Mouse (Mus musculus) layer of hippocampus, adult 18-20 months (tissue): ENCODE results near the gene Fhit. TPM values are rescaled to one million over a fixed set of nuclear protein-coding genes. Genes with fewer than 3 reads are reported as not detected.

ENCODE experiments used
- DNase-seq, 2 experiments: peaks; one replicate each; pipeline ENCODE4 v3.0.0; 2022; ENCODE audit warnings: low spot score in 2 of 2
- total RNA-seq, 2 experiments: library from RNA; stranded (reverse); gene quantifications; 2 replicates each; pipeline ENCODE4 v1.2.3; 2021

Gene Fhit
- total RNA-seq, 2 experiments from 2014 or later: 4.0 to 5.5 TPM

DNA sequence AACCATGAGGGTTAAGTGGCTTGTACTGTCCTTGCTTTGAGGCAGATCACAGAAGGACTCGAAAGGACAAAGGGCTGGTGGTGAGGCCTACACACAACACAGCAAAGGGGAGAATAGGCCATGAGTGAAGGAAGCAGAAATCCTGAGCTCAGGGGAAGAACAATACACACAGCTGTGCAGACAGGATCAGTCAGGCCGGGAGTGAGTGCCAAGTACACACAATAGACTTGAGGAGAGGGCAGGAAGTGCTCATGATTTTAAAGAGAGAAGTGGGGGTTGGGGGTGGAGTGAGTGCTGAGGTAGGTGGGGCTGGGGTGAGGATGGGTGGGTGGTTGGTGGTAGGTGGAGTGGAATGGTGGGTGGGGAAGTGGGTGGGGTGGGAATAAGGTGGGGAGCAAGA lies 635.0 kb downstream of the Fhit start:
- DNase-seq: no peak

DNA sequence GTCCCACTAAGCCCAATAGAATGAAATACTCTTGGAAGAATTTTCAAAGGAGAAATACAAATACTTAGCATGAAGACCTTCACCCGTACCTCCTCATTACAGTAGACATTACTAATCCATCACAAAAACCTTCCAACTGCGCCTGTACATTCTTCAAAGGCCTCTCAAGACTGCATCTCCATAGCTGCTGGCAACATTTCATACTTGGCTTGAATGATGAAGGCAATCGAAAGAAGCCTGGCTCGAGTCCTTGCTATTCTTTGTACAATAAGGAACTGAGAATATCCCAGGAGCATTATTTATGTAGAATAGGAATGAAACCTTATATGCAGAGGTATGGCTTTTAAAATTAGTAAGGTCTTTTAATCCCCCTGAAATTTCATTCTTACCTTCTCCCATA lies 636.0 kb downstream of the Fhit start:
- no peak for DNase-seq

DNA sequence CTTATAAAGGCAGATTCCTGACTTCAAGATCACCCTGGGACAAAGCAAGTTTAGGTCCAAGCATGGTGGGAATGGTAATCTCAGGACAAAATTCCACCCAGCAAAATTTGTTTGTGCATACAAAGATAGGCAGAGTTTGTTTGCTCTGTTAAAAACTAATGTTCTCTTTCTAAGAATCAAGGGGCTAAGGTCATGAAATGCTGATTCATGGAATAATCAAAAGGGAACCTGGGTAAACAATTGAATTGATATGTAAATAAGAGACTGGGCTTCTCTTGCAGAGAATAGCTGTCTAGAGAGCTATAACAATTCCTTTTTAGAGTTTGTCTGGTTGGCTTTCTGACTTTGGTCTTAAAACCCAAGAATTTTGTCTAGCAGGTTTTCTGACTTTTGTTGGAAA lies 647.8 kb downstream of the Fhit start:
- no peak for DNase-seq

DNA sequence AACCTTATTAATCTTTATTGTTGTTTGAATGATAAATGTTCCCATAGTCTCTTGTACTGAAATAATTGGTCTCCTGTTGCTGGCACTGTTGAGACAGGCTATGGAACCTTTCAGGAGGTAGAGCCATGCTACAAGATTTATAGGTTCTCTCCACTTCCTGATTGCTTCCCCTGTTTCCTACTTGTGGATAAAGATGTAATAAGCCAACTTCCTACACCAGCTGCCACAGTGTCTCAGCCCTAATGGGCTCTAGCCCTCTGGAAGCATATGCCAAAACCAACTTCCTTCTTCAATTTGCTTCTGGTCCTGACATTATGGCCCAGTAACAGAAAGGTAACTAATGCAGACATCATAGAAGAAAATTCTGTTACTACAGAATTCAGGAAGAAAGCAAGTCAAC lies 652.6 kb downstream of the Fhit start:
- no peak for DNase-seq

DNA sequence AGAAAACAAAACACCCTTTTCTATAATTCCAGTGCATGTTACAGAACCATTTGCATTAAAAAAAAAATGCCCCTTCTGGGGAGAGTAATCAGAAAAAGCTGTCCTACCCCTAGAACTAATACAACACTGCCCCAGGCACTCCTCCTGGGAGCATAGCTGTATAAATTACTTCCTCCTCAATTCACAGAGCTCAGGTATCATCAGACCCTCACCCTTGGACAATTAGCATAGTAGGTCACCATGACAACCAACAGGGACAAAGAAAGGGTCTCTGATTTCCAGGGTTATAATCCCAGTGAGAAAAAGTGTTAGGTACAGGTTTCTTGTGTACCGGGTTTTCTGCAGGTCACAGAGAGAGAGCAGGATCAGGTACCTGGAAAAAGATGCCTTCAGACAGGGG lies 654.3 kb downstream of the Fhit start:
- DNase-seq: no peak

DNA sequence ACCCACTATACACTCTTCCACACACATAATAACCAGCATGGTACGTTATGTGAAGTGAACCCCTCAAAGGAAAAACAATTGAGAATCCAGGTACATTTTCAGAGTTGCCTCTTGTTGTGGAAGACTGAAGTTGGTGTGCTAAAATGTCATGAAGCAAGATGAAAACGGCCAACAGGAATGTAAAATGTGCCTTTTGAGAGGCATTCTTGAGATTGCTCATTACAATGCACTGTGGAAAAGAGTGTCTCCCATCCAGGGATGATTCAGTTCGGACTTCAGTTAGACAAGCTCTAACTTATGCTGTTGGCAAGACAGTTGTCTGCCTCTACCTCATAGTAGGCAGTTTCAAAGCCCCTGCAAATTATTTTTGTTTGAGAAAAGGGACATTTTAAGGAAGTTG lies 676.0 kb downstream of the Fhit start:
- no peak for DNase-seq

DNA sequence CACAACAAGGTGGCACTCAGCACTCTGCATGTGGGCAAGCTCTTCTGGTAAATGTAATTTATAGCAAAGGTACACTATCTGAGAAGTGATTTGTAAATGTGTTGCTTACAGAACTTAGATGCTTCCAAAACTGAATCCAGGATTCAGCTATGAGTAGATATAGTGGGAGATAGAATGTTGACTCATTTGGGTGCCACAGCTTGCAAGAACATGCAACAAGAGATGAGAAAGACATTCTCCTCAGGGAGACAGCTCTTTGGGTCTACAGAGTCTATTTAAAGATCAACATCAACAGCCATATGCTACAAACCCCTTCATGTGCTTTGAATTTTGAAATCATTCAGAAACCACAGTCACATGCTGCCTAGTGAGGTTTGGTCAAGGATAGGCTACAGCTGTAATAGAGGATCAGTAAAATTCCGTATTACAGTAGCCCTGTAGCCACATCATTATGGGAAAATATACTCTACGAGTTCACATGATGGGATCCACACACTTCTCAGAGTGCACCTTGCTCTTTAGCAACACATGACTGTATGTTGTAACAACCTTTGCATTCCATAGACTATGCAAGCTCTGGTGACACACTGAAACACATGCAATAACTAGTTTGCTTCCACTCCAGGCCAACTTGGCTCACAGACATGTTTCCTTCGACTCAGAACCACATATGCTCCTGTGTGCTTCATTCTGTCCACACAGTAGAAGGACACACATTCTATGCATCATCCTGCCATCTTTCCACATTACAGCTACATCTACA lies 678.8 kb downstream of the Fhit start:
- no peak for DNase-seq

DNA sequence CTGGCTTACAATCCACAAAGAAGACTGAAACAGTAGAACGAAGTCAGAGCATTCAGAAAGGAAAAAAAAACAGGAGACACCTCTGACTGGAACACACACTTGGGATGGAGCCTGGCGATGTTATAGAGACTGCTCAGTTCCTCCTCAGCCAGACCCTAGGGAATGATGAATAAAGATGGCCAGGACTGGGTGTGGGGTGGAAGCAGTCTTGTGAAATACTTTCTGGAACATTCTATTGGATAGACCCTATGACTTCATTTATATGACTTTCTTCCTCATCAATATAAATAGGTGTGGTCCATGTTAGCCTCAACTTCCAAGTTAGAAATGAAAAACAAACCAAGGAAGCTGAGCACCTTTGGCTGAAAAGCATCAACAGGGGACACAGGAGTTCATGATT lies 680.5 kb downstream of the Fhit start:
- no peak for DNase-seq

DNA sequence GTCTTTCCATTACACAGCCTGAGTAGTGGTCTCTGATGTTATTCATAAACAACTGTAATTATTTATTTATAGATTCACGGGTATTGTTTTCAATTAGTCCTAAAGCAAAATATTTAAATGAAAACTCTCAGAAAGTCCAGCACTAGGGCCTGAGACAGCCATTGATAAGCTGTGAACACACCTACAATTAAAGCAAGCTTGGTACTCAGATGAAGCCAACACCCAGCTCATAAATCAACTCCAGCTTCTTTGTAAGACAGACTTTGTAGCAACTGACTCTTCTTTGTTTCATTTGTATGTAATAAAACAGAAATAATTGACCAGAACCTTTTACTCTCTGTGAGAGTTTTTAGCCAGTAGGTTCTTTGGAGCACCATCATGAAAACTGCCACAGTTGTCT lies 681.2 kb downstream of the Fhit start:
- DNase-seq: no peak

DNA sequence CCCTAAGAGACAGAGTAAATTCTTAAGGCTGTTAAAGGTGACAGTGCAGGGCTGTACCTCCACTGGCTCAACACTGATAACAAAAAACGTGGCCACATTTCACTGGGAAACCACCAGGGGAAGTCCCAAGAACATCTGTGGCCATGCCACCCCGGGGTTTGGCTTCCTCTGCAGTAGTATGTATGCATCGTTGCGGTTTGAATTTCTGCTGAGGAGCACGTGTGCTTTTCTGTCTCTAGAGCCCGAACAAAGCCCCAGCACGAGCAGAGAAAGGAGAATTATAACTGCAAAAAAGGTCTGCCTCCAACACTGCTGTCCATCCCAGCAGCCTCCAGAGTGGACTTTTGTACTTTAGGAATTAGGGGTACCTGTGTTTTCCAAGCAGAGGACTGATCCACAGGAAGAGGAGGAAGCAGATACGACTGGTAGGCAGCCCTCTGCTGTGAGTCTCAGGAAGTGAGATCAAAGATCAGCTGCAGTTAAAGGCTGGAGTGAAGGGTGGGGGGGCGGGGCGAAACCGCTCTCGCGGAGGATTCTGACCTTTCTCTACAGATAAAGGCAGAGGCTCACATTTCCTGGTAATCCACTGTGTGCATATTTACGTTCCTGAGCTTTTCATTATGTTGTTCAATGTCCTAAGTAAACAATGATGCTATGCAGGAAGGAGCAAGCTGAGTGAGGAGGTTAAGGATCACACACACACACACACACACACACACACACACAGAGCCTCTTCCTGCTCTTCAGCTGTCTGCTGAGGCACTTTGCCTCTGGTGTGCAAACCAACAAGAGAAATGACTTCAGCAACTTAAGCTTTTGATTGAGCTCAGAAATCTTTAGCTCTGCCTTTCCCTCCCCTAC lies 708.6 kb downstream of the Fhit start:
- DNase-seq: no peak

DNA sequence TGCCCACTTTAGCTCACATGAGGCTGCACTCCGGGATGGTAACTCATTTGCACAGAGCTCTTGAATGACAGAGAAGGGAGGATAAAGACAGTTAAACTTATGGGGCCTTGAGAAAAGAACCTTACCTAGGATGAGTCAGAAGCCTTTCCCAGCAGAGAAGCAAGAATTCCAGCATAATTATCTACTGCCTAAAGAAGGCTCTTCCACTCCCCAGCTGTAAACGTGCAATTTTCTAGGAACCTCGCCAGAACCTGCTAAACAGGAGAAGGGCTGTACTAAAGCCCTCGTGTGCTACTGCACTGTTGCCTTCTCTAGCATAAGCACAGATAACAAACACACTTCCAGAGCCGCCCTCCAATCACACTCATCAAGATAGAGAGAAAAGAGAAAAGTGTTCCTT lies 709.6 kb downstream of the Fhit start:
- DNase-seq: no peak

DNA sequence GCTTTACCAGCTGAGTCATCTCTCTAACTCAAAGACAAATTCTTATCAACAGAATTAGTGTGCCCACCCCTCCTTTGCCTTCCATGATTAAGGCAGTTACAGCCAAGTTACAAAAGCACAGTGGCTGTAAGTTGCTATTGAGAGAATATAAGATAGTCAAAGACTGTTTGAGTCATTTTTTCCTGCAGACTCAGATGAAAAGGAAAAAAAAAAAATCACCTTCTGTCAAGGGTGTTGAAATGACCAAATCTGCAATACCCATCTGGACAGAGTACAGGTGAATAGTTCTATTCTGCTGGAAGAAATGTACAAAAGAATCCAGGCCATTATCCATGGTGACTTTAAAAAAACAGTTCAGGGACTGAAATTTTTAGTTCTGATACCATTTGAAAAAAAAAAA lies 716.5 kb downstream of the Fhit start:
- DNase-seq: no peak

DNA sequence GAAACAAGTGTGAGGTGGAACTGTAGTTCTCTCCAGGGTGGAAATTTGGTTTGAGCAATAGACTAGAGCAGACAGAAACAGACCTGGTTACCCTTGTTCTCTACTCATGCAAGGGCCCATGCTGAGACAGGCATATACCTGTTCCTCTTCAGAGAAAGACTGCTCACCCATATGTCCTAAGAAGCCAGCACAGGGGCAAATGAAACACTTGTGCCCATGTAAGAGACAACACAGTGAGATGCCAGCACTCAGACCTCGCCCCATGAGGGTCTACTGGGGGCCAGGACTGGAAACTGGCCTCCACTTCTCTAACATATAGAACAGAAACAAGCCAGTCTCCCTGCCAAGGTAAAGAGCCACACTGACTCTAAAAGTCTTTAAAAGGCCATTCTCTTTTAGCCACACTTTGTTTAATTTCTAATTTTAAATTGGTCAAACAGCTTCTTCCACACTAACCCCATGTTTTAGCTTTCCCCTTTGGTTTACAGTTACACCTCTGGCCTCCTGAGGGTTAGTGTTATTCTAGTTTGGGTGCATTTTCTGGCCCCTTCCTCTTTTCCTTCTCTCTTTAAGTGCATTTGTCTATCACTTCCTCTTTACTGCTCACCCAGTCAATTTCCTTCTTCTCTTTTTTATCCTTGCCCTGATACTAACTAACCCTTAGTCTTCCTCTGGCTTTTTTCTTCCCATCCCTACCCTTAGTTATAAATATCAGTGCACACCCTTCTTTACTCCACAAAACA lies 722.7 kb downstream of the Fhit start:
- no peak for DNase-seq

DNA sequence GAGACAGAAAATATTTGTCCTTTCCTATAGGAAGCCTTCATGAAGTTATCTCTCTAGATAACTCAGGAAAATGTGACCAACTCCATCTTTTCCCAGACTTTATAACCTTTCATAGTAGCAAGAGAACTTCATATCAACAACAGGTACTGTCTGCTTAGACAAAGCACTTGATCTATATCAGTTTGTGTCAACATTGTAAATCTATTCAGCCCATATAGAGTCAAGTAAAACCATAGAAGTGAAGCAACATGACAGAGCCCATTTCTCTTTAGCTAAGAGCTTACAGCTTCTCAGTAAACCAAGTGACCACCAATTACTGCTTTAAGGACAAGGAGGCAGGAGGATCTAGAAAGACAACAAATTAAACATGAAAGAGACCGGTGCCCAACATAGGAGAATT lies 725.6 kb downstream of the Fhit start:
- DNase-seq: no peak

DNA sequence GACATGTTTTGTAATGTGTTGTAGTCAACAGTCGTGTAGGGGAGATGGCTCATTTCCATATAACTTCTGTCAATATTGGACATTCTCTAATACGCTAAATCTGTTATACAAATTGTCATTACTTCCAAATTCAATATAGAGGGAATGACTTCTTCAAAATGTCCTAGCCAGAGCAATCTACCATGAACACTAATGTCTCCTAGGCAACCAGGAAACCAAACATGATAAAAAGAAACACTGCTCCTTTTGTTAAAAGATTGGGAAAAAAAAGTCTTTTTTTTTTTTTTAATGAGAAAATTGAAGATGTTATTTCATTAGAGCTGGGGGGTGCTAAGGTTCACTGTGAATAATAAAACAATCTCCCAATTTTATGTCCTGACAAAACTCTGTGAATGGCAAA lies 729.3 kb downstream of the Fhit start:
- no peak for DNase-seq

DNA sequence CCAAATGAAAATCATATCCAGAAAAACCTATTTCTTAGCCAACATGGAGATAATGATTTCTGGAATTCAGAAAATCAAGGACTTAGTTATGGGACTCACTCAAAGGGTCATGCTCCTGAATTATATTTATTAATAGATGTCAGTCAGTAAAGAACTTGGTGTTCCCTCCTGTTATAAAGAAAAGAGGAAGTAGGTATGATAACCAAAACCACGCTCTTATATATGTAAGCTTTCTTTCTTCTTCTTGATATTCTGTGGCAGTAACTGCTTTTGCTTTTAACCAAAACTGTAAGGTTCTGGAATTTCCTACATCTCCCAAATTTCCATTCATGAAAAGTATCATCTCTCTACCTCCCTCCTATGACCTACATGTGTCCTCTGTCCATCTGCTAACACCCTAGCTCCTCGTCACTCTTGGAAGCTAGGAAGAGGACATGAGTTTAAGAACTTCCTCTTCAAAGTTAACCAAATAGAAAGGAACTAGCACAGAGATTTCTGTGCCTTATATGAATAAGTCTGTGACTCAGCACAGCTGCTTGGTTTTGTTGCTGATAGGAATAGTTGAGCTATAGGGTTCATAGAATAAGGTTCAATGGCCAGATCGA lies 731.3 kb downstream of the Fhit start:
- DNase-seq: no peak

DNA sequence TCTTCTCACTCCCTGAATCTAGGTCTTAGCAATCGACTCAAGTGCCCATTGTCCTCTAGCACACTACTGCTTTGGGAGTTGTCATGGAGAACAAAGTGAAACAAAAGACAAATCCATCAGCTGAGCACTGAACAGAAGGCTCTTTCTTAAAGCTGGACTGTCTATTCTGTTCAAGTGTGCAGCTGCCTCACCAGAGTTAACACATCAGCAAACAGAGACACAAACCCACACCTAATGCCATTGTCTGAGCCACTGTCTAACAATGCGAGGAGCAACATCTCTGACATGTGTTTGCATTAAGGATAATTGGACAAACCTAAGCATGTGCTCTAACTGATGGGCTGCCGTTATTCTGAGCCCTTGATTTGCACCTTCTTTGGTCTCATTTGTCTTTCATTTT lies 738.3 kb downstream of the Fhit start:
- DNase-seq: no peak

DNA sequence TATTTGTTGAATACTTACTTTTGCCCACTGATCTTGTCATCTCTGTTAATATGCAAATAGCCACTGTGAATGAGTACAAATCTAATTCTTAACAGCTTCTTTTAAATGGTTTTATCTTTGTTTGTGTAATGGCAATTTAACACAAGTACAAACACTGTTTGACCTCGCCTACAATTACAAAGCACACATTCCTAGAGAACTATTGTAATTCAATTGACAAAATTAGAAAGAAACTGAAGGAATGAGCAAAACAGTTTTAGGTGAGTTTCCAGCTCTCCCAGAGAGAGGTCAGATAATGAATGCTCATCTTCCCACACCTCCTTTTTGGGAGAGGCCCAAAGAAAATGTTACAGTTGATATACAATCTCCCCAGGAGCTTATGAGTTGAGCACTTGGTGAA lies 739.6 kb downstream of the Fhit start:
- no peak for DNase-seq

DNA sequence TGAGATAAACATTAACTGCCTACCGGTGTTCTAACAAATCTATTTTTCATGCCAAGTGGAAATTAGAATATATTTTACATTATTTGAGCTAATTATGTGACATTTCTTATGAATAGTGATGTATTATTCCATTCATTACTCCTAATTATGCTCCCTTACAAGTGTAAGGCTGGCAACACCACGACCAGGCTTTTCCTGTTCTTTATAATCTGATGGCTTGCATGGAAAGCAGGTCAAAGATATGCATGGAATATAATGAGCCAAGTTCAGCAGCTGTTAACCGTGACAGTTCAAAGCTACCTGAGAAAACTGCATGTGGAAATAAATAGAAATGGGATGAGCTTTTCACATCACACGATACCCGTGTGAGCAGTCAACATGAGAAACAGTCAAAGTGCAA lies 746.8 kb downstream of the Fhit start:
- no peak for DNase-seq

DNA sequence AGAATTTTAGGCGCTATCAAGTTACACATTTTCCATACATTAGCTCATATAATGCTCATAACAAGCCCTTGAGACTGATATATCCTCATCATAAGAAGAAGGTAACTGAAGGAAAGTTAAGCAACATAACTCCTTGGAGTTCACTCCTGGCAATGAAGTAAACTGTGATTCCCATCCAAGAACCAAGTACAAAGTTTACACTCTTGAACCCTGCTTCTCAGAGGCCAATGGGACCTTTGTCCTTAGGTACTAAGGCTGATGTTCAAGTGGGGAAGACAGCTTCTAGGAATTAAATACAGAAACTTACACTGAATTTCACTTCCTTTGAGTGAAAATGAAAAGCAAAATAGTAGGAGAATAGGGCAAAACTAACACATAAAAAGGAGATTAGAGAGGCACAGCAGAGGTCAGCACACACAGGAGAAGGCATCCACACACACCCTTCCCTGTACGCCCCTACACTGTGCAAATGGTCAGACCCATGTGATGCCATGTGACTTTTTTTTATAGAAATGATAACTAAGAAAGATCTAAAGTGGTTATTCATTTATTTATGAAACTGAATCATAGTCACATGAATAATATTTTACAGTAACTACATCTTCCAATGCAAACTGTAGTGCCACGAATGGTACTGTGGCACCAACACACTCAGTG lies 752.4 kb downstream of the Fhit start:
- DNase-seq: no peak

DNA sequence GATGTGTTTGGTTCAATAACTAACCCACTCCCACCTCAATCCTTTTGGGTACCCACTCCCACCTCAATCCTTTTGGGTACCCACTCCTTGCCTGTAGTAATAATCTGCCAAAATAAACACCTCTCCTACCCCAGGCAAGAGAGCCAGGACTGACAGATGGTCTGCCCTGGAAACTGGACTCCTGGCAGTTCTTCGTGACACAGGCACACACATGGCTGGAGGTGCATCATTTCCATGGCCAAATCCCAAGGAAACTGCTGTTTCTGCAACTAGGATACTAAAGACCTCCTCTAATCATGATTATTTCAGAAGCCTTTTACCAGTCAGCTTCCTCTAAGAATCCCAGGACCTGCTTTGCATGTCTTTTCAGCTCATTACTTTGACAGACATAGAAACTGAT lies 756.5 kb downstream of the Fhit start:
- no peak for DNase-seq
